Mouse (Mus musculus) CH12.LX (cell line): ENCODE data around the gene Rrnad1. TPM values are rescaled to one million over a fixed set of nuclear protein-coding genes. Genes with fewer than 3 reads are reported as not detected.

Experiments
- DNase-seq: peaks from one replicate; pipeline ENCODE4 v3.0.0-alpha.2; 2013; ENCODE audit errors: extremely low read depth
- H3K27ac ChIP-seq: 2 replicates; pipeline ENCODE4 v1.5.1; 2012; ENCODE audit warnings: low read depth, mild to moderate bottlenecking, control low read depth, moderate library complexity; ENCODE audit not compliant: insufficient read depth
- H3K27me3 ChIP-seq: replicated peaks from 2 replicates; pipeline ENCODE3; 2012; ENCODE audit warnings: inconsistent platforms
- H3K36me3 ChIP-seq, 2 experiments: replicated peaks in 1 of 2; 2 replicates each; pipeline versions ENCODE3 to v1.6.1; 2012; ENCODE audit warnings: inconsistent platforms in 1 of 2, low read length in 1 of 2, mild to moderate bottlenecking in 1 of 2, mixed read lengths in 1 of 2, moderate library complexity in 1 of 2; ENCODE audit not compliant: control insufficient read depth in 1 of 2, insufficient read depth in 1 of 2
- H3K4me1 ChIP-seq, 2 experiments: 2 replicates each; pipeline ENCODE4 v1.6.1; 2012; ENCODE audit warnings: inconsistent platforms in 1 of 2, moderate library complexity in 1 of 2; ENCODE audit not compliant: insufficient read depth in 2 of 2, control insufficient read depth in 1 of 2
- H3K4me2 ChIP-seq: 2 replicates; pipeline ENCODE4 v1.6.1; 2012; ENCODE audit warnings: low read depth, mild to moderate bottlenecking, control low read depth; ENCODE audit not compliant: poor library complexity, insufficient read depth, severe bottlenecking
- H3K4me3 ChIP-seq, 3 experiments: fragments of 150-350 bp in 1 of 3; sonication (generic) in 1 of 3; replicated peaks in 1 of 3; 2 replicates each; pipeline versions ENCODE3 to v1.5.1; 2011 to 2012; ENCODE audit warnings: low read depth in 2 of 3, low read length in 2 of 3, mild to moderate bottlenecking in 2 of 3, moderate library complexity in 2 of 3, control low read depth in 1 of 3, improper control_type of control experiment in 1 of 3, inconsistent platforms in 1 of 3, mixed read lengths in 1 of 3; ENCODE audit not compliant: poor library complexity in 1 of 3
- H3K79me2 ChIP-seq: replicated peaks from 2 replicates; pipeline ENCODE4 v1.6.1; 2012; ENCODE audit warnings: mild to moderate bottlenecking, moderate library complexity; ENCODE audit not compliant: control insufficient read depth, poor library complexity, insufficient read depth, severe bottlenecking; ENCODE audit errors: extremely low read depth
- H3K9ac ChIP-seq: 2 replicates; pipeline ENCODE4 v1.6.1; 2012; ENCODE audit warnings: low read depth, mild to moderate bottlenecking, control low read depth, moderate library complexity; ENCODE audit not compliant: insufficient read depth
- H3K9me3 ChIP-seq: replicated peaks from 2 replicates; pipeline ENCODE3; 2012; ENCODE audit warnings: low read length, inconsistent platforms, mixed read lengths
- BHLHE40 ChIP-seq: IDR thresholded peaks from 2 replicates; pipeline ENCODE4 v1.6.1; 2011; ENCODE audit warnings: mild to moderate bottlenecking, low read depth, low read length, improper control_type of control experiment
- CHD2 ChIP-seq: IDR thresholded peaks from 2 replicates; pipeline ENCODE4 v1.6.1; 2011; ENCODE audit warnings: low read length, improper control_type of control experiment
- E2F4 ChIP-seq: IDR thresholded peaks from 2 replicates; pipeline ENCODE4 v1.6.1; 2011; ENCODE audit warnings: low read depth, low read length, improper control_type of control experiment; ENCODE audit not compliant: insufficient replicate concordance
- ELF1 ChIP-seq: IDR thresholded peaks from 2 replicates; pipeline ENCODE4 v1.6.1; 2014; ENCODE audit warnings: low read depth, mild to moderate bottlenecking, inconsistent platforms, low read length, improper control_type of control experiment
- EP300 ChIP-seq: IDR thresholded peaks from 2 replicates; pipeline ENCODE4 v1.6.1; 2011; ENCODE audit warnings: low read length, improper control_type of control experiment
- HCFC1 ChIP-seq: IDR thresholded peaks from 2 replicates; pipeline ENCODE4 v1.6.1; 2012; ENCODE audit warnings: low read depth, mild to moderate bottlenecking, inconsistent platforms, low read length, improper control_type of control experiment
- IRF4 ChIP-seq: IDR thresholded peaks from 2 replicates; pipeline ENCODE4 v1.6.1; 2014; ENCODE audit warnings: low read depth, mild to moderate bottlenecking, inconsistent platforms, low read length, improper control_type of control experiment
- KAT2A ChIP-seq: IDR thresholded peaks from 2 replicates; pipeline ENCODE4 v1.6.1; 2012; ENCODE audit warnings: low read length, improper control_type of control experiment, inconsistent platforms; ENCODE audit not compliant: insufficient replicate concordance
- MAFK ChIP-seq: IDR thresholded peaks from 2 replicates; pipeline ENCODE4 v1.6.1; 2011; ENCODE audit warnings: low read length, improper control_type of control experiment; ENCODE audit not compliant: insufficient replicate concordance
- MAZ ChIP-seq: IDR thresholded peaks from 2 replicates; pipeline ENCODE4 v1.6.1; 2012; ENCODE audit warnings: low read depth, mild to moderate bottlenecking, inconsistent platforms, low read length, improper control_type of control experiment, moderate library complexity
- MXI1 ChIP-seq: IDR thresholded peaks from 2 replicates; pipeline ENCODE4 v1.6.1; 2011; ENCODE audit warnings: mild to moderate bottlenecking, low read depth, low read length, improper control_type of control experiment
- NRF1 ChIP-seq: IDR thresholded peaks from 2 replicates; pipeline ENCODE4 v1.6.1; 2014; ENCODE audit warnings: low read depth, mild to moderate bottlenecking, inconsistent platforms, low read length, improper control_type of control experiment, moderate library complexity
- RAD21 ChIP-seq: IDR thresholded peaks from 2 replicates; pipeline ENCODE4 v1.6.1; 2011; ENCODE audit warnings: low read depth, mild to moderate bottlenecking, low read length, improper control_type of control experiment, moderate library complexity
- SIN3A ChIP-seq: IDR thresholded peaks from 2 replicates; pipeline ENCODE4 v1.6.1; 2012; ENCODE audit warnings: low read length, improper control_type of control experiment, inconsistent platforms
- SMC3 ChIP-seq: IDR thresholded peaks from 2 replicates; pipeline ENCODE4 v1.6.1; 2011; ENCODE audit warnings: low read depth, low read length, improper control_type of control experiment
- TBP ChIP-seq: conservative IDR thresholded peaks from 2 replicates; pipeline ENCODE4 v1.6.1; 2011; ENCODE audit warnings: low read depth, low read length, improper control_type of control experiment
- USF1 ChIP-seq: IDR thresholded peaks from 2 replicates; pipeline ENCODE4 v1.6.1; 2014; ENCODE audit warnings: low read depth, mild to moderate bottlenecking, inconsistent platforms, low read length, improper control_type of control experiment
- USF2 ChIP-seq: conservative IDR thresholded peaks from 2 replicates; pipeline ENCODE4 v1.6.1; 2011; ENCODE audit warnings: low read depth, low read length, improper control_type of control experiment
- ZC3H11A ChIP-seq: IDR thresholded peaks from 2 replicates; pipeline ENCODE4 v1.6.1; 2012; ENCODE audit warnings: low read depth, mild to moderate bottlenecking, inconsistent platforms, low read length, improper control_type of control experiment
- ZMIZ1 ChIP-seq: IDR thresholded peaks from 2 replicates; pipeline ENCODE4 v1.6.1; 2012; ENCODE audit warnings: low read depth, mild to moderate bottlenecking, inconsistent platforms, low read length, improper control_type of control experiment
- ZNF384 ChIP-seq: IDR thresholded peaks from 2 replicates; pipeline ENCODE4 v1.6.1; 2012; ENCODE audit warnings: low read depth, low read length, improper control_type of control experiment, inconsistent platforms
- dilution Hi-C: fragments of 300-500 bp; cut with MboI; formaldehyde crosslinking; loops from 2 replicates; pipeline ENCODE4 v1.14.3; 2020; ENCODE audit warnings: low sequenced_read_pairs; ENCODE audit not compliant: extremely low pct_unique_long_range_greater_than_20kb, extremely low pct_ligation_motif_present
- in situ Hi-C: fragments of 300-500 bp; cut with MboI; formaldehyde crosslinking; loops from 3 replicates; pipeline ENCODE4 v1.14.3; 2019; ENCODE audit warnings: low sequenced_read_pairs, low pct_ligation_motif_present, low pct_unique_long_range_greater_than_20kb, mixed read lengths
- polyA plus RNA-seq: library from polyadenylated mRNA; unstranded; fragments of >175 nt; gene quantifications from 2 replicates; pipeline ENCODE4 v1.2.1, GENCODE M21; 2012; ENCODE audit warnings: low read depth; ENCODE audit not compliant: insufficient read length
- total RNA-seq, 2 experiments: library from RNA; depleted of rRNA; stranded (reverse); fragments of 300-350 nt in 1 of 2; fragments of >200 nt in 1 of 2; gene quantifications; 2 replicates each; pipeline ENCODE4 v1.2.3; 2012 to 2014

Rrnad1 gene
- total and polyA plus RNA-seq, 3 experiments, result 8.0 to 12.5 (median 11.4) TPM

DNA sequence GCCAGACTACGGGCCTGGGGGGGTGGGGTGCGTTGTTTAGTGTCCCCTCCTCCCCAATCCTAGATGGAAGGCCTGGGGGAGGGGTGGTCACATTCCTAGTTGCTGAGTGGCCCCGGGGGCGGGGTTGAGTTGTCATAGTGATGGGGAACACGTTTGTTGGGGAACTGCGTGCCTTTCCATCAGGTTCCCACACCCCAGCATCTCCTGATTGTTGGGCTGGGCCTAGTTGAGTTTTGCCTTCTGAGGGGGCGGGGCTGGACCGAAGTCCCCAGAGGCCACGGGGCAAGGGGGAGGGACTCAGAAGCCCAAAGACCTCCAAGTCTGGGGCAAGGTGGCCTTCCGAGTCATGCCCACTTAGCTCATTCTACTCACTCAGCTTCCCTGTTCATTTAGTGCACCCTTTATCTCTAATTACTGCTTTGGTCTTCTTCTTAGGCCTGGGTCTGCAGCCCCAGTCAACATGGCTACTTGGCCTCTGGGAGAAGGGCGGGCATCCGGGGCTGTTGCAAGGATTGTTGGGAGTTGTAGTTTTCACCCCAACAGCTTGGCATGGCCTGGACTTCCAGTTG, 19.9 kb downstream of the Rrnad1 start:
- H3K9me3 ChIP-seq, result no peaks in the 10 kb centered on the region
- peak overlapping the region; percentile 31 for H3K9ac ChIP-seq
- H3K27ac ChIP-seq, result peak overlapping the region; percentile 30; the same call in 1 of the 2 replicates
- H3K27me3 ChIP-seq, result no peaks in the 10 kb centered on the region
- H3K4me2 ChIP-seq, result peak overlapping the region; percentile 58
- peaks cover 68% of the 10 kb centered on the region for H3K79me2 ChIP-seq
- peak overlapping the region in 2 of 3 experiments; percentile 9 to 25 for H3K4me3 ChIP-seq
- dilution Hi-C loops, result no loop called here
- H3K36me3 ChIP-seq, result peaks cover 26 to 48% of the 10 kb centered on the region in 2 experiments
- peaks cover 10 to 46% of the 10 kb centered on the region in 2 experiments for H3K4me1 ChIP-seq
- in situ Hi-C loops, result no loop called here
- peak; percentile 59 for DNase-seq
- TF ChIP-seq ZNF384, result no peak
- no peak for TF ChIP-seq ZC3H11A
- TF ChIP-seq BHLHE40, result no peak
- TF ChIP-seq ZMIZ1, result no peak
- TF ChIP-seq IRF4, result no peak
- no peak for TF ChIP-seq E2F4
- TF ChIP-seq CHD2, result 0 out of 2 replicates have a peak, but pooled peaks have one; percentile 28
- TF ChIP-seq ELF1, result no peak
- no peak for TF ChIP-seq SIN3A
- TF ChIP-seq MAFK, result no peak
- TF ChIP-seq HCFC1, result peak; percentile 90
- TF ChIP-seq MAZ, result no peak
- TF ChIP-seq USF1, result no peak
- peak; percentile 64; the same call in 1 of the 2 replicates for TF ChIP-seq KAT2A
- 0 out of 2 replicates have a peak, but pooled peaks have one; percentile 36 for TF ChIP-seq NRF1
- no peak for TF ChIP-seq SMC3
- no peak for TF ChIP-seq RAD21
- TF ChIP-seq EP300, result no peak
- TF ChIP-seq USF2, result no peak

DNA sequence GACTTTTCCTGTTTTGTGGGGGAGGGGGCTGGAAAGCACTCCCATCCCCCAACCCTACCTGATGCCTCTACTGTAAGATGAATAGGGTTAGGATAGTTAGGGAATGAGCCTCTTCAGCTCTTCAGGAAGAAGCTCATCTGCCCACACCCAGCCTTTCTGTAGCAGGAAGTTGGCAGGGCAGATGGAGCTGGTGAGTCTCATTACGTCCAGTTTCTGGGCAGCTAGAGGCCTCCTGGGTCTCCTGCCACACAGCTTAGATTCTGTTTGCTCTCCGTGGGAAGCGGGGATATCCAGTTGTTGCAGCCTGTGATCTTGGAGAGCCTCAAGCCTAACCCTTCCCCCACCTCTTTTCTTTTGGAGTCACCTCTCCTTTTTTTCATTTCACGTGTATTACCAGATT, 20.6 kb downstream of the Rrnad1 start:
- peak overlapping the region; percentile 30; the same call in 1 of the 2 replicates for H3K27ac ChIP-seq
- peaks cover 21 to 41% of the 10 kb centered on the region in 2 experiments for H3K36me3 ChIP-seq
- no peaks in the 10 kb centered on the region for H3K27me3 ChIP-seq
- no peaks in the 10 kb centered on the region for H3K9me3 ChIP-seq
- H3K4me3 ChIP-seq, result peak overlapping the region in 1 of 3 experiments; percentile 23
- TF ChIP-seq CHD2, result peak; percentile 70; the same call in 1 of the 2 replicates
- no peak for TF ChIP-seq MXI1
- no peak for TF ChIP-seq TBP
- no peak for TF ChIP-seq MAZ
- dilution Hi-C loops, result no loop called here
- H3K4me1 ChIP-seq, result peaks cover 10 to 48% of the 10 kb centered on the region in 2 experiments
- DNase-seq, result no peak
- H3K9ac ChIP-seq, result peak overlapping the region; percentile 31
- peaks cover 68% of the 10 kb centered on the region for H3K79me2 ChIP-seq
- in situ Hi-C loops, result no loop called here
- peak overlapping the region; percentile 58 for H3K4me2 ChIP-seq
